Mouse (Mus musculus): ENCODE measurements at regions not wholly inside any gene's neighbourhood (a gene's known extent, or its start where the extent isn't known, plus 50 kb on each side); places are given as distances from the start of the nearest gene placed in this dataset.

- DNase-seq (ENCODE audit: low spot score): no peak
- Histone ChIP-seq H3K36me3 (no peaks in the 10 kb centered on the region), H3K27ac (replicated peaks) (peak overlapping the region; percentile 4; the same call in 1 of the 2 replicates), H3K27me3 (ENCODE audit: low read depth, poor library complexity, severe bottlenecking) (no peaks in the 10 kb centered on the region), H3K9me3 (replicated peaks) (no peaks in the 10 kb centered on the region), H3K4me3 (no peak overlapping the region), H3K4me1 (peaks cover 3% of the 10 kb centered on the region; the same call in 1 of the 2 replicates)
- 57% methylated on average over 7 of the region's 7 CpGs for WGBS
Measured at GRCm38 (mm10) chr1:35971435-35972189, 96.6 kb upstream of the Hs6st1 start.

GRCm38 (mm10) chr1:35972190-35972584 lies 96.0 kb upstream of the Hs6st1 start:
- Histone ChIP-seq H3K9me3 (replicated peaks) (no peaks in the 10 kb centered on the region), H3K4me1 (peaks cover 3% of the 10 kb centered on the region; the same call in 1 of the 2 replicates), H3K4me3 (no peak overlapping the region), H3K27ac (replicated peaks) (peak overlapping the region; percentile 4; the same call in 1 of the 2 replicates), H3K27me3 (ENCODE audit: low read depth, poor library complexity, severe bottlenecking) (no peaks in the 10 kb centered on the region), H3K36me3 (no peaks in the 10 kb centered on the region)
- DNase-seq (ENCODE audit: low spot score): no peak
- 58% methylated on average over 5 of the region's 5 CpGs for WGBS

- WGBS: 73% methylated on average over 9 of the region's 9 CpGs
- Histone ChIP-seq H3K4me1 (peaks cover 3% of the 10 kb centered on the region; the same call in 1 of the 2 replicates), H3K27me3 (ENCODE audit: low read depth, poor library complexity, severe bottlenecking) (no peaks in the 10 kb centered on the region), H3K36me3 (no peaks in the 10 kb centered on the region), H3K4me3 (no peak overlapping the region), H3K9me3 (replicated peaks) (no peaks in the 10 kb centered on the region), H3K27ac (replicated peaks) (no peak overlapping the region)
- DNase-seq (ENCODE audit: low spot score): no peak
Measured at GRCm38 (mm10) chr1:35973386-35973785, 94.8 kb upstream of the Hs6st1 start.

- H3K36me3 ChIP-seq: no peaks in the 10 kb centered on the region
- H3K4me3 ChIP-seq: no peak overlapping the region
- H3K4me1 ChIP-seq: peaks cover 3% of the 10 kb centered on the region; the same call in 1 of the 2 replicates
- H3K27ac ChIP-seq (replicated peaks): no peak overlapping the region
- no peak for DNase-seq (ENCODE audit: low spot score)
- 81% methylated on average over 3 of the region's 3 CpGs for WGBS
- no peaks in the 10 kb centered on the region for H3K9me3 ChIP-seq (replicated peaks)
- no peaks in the 10 kb centered on the region for H3K27me3 ChIP-seq (ENCODE audit: low read depth, poor library complexity, severe bottlenecking)
Measured at GRCm38 (mm10) chr1:35975611-35976208, 92.5 kb upstream of the Hs6st1 start.

- no peaks in the 10 kb centered on the region for H3K27me3 ChIP-seq (ENCODE audit: low read depth, poor library complexity, severe bottlenecking)
- no peaks in the 10 kb centered on the region for H3K9me3 ChIP-seq (replicated peaks)
- no peak overlapping the region for H3K4me3 ChIP-seq
- H3K36me3 ChIP-seq: no peaks in the 10 kb centered on the region
- H3K27ac ChIP-seq (replicated peaks): no peak overlapping the region
- 86% methylated on average over 2 of the region's 2 CpGs for WGBS
- no peaks in the 10 kb centered on the region; the same call in 1 of the 2 replicates for H3K4me1 ChIP-seq
- DNase-seq (ENCODE audit: low spot score): no peak
Measured at GRCm38 (mm10) chr1:35976528-35976927, 91.7 kb upstream of the Hs6st1 start.

- Histone ChIP-seq H3K27me3 (ENCODE audit: low read depth, poor library complexity, severe bottlenecking) (no peaks in the 10 kb centered on the region), H3K4me3 (no peak overlapping the region)
- WGBS: 97% methylated on average over 1 of the region's 1 CpGs
Measured at GRCm38 (mm10) chr1:35978116-35978515, 90.1 kb upstream of the Hs6st1 start.

GRCm38 (mm10) chr1:35978766-35979165 lies 89.4 kb upstream of the Hs6st1 start:
- Histone ChIP-seq H3K4me1 (0 out of 2 replicates have a peak, but pooled peaks cover 7% of the 10 kb centered on the region), H3K27me3 (ENCODE audit: low read depth, poor library complexity, severe bottlenecking) (no peaks in the 10 kb centered on the region), H3K27ac (replicated peaks) (no peak overlapping the region), H3K36me3 (no peaks in the 10 kb centered on the region), H3K9me3 (replicated peaks) (no peaks in the 10 kb centered on the region), H3K4me3 (no peak overlapping the region)
- no peak for DNase-seq (ENCODE audit: low spot score)
- 88% methylated on average over 4 of the region's 4 CpGs for WGBS

More at GRCm38 (mm10) chr1:35978116-35978515, 90.1 kb upstream of the Hs6st1 start:
- Histone ChIP-seq H3K4me1 (peaks cover 7% of the 10 kb centered on the region; the same call in 1 of the 2 replicates), H3K36me3 (no peaks in the 10 kb centered on the region), H3K9me3 (replicated peaks) (no peaks in the 10 kb centered on the region), H3K27ac (replicated peaks) (no peak overlapping the region)
- no peak for DNase-seq (ENCODE audit: low spot score)

GRCm38 (mm10) chr1:35981226-35981625 lies 87.0 kb upstream of the Hs6st1 start:
- no peak overlapping the region for H3K4me3 ChIP-seq
- H3K27ac ChIP-seq (replicated peaks): no peak overlapping the region
- H3K27me3 ChIP-seq (ENCODE audit: low read depth, poor library complexity, severe bottlenecking): no peaks in the 10 kb centered on the region
- H3K36me3 ChIP-seq: no peaks in the 10 kb centered on the region
- DNase-seq (ENCODE audit: low spot score): no peak
- no peaks in the 10 kb centered on the region for H3K9me3 ChIP-seq (replicated peaks)
- 0 out of 2 replicates have a peak, but pooled peaks cover 7% of the 10 kb centered on the region for H3K4me1 ChIP-seq
- 93% methylated on average over 4 of the region's 4 CpGs for WGBS

GRCm38 (mm10) chr1:35983361-35983760 lies 84.8 kb upstream of the Hs6st1 start:
- 80% methylated on average over 3 of the region's 3 CpGs for WGBS
- no peaks in the 10 kb centered on the region for H3K27me3 ChIP-seq (ENCODE audit: low read depth, poor library complexity, severe bottlenecking)
- H3K4me1 ChIP-seq: 0 out of 2 replicates have a peak, but pooled peaks cover 7% of the 10 kb centered on the region
- no peak overlapping the region for H3K4me3 ChIP-seq
- H3K9me3 ChIP-seq (replicated peaks): no peaks in the 10 kb centered on the region
- DNase-seq (ENCODE audit: low spot score): no peak
- no peak overlapping the region for H3K27ac ChIP-seq (replicated peaks)
- H3K36me3 ChIP-seq: no peaks in the 10 kb centered on the region

GRCm38 (mm10) chr1:35985318-35985717 lies 82.9 kb upstream of the Hs6st1 start:
- no peak overlapping the region for H3K4me3 ChIP-seq
- no peak for DNase-seq (ENCODE audit: low spot score)
- no peak overlapping the region for H3K27ac ChIP-seq (replicated peaks)
- H3K27me3 ChIP-seq (ENCODE audit: low read depth, poor library complexity, severe bottlenecking): no peaks in the 10 kb centered on the region
- WGBS: 91% methylated on average over 6 of the region's 6 CpGs
- H3K4me1 ChIP-seq: 0 out of 2 replicates have a peak, but pooled peaks cover 7% of the 10 kb centered on the region
- H3K9me3 ChIP-seq (replicated peaks): peaks cover 10% of the 10 kb centered on the region; the same call in 1 of the 2 replicates
- no peaks in the 10 kb centered on the region for H3K36me3 ChIP-seq

- Histone ChIP-seq H3K4me3 (no peak overlapping the region), H3K27me3 (ENCODE audit: low read depth, poor library complexity, severe bottlenecking) (no peaks in the 10 kb centered on the region), H3K27ac (replicated peaks) (no peak overlapping the region), H3K4me1 (0 out of 2 replicates have a peak, but pooled peaks cover 7% of the 10 kb centered on the region), H3K36me3 (no peaks in the 10 kb centered on the region), H3K9me3 (replicated peaks) (peaks cover 15% of the 10 kb centered on the region; the same call in 1 of the 2 replicates)
- no peak for DNase-seq (ENCODE audit: low spot score)
- 89% methylated on average over 8 of the region's 8 CpGs for WGBS
Measured at GRCm38 (mm10) chr1:35986666-35987065, 81.5 kb upstream of the Hs6st1 start.

- no peaks in the 10 kb centered on the region for H3K4me1 ChIP-seq
- H3K27ac ChIP-seq (replicated peaks): 0 out of 2 replicates have a peak overlapping the region, but pooled peaks have one; percentile 33
- no peaks in the 10 kb centered on the region for H3K27me3 ChIP-seq (ENCODE audit: low read depth, poor library complexity, severe bottlenecking)
- H3K9me3 ChIP-seq (replicated peaks): peaks cover 15% of the 10 kb centered on the region; the same call in 1 of the 2 replicates
- WGBS: 78% methylated on average over 8 of the region's 8 CpGs
- no peak overlapping the region for H3K4me3 ChIP-seq
- DNase-seq (ENCODE audit: low spot score): no peak
- H3K36me3 ChIP-seq: no peaks in the 10 kb centered on the region
Measured at GRCm38 (mm10) chr1:35992227-35992909, 75.8 kb upstream of the Hs6st1 start.
